Mouse (Mus musculus) liver, adult 2 months (tissue): Measurements from ENCODE around the gene Slc34a3. TPM values are rescaled to one million over a fixed set of nuclear protein-coding genes. Genes with fewer than 3 reads are reported as not detected.

Source experiments
- DNase-seq: peaks from one replicate; pipeline ENCODE4 v3.0.0-alpha.2; 2011; ENCODE audit warnings: low read depth, low spot score; ENCODE audit errors: extremely low read depth
- H3K27ac ChIP-seq: fragments of 200-500 bp; replicated peaks from 2 replicates; pipeline ENCODE4 v1.5.1; 2012; ENCODE audit warnings: low read depth, mild to moderate bottlenecking, control low read depth, inconsistent platforms, low read length; ENCODE audit not compliant: insufficient read depth
- H3K27me3 ChIP-seq: fragments of 200-500 bp; 2 replicates; pipeline ENCODE4 v1.6.1; 2012; ENCODE audit warnings: mild to moderate bottlenecking, moderate library complexity, low read length, inconsistent platforms; ENCODE audit not compliant: control insufficient read depth, insufficient read depth
- H3K36me3 ChIP-seq: fragments of 200-500 bp; 2 replicates; pipeline ENCODE4 v1.6.1; 2012; ENCODE audit warnings: low read length, inconsistent platforms; ENCODE audit not compliant: control insufficient read depth, insufficient read depth
- H3K4me1 ChIP-seq: fragments of 200-500 bp; 2 replicates; pipeline ENCODE4 v1.6.1; 2011; ENCODE audit warnings: low read length; ENCODE audit not compliant: control insufficient read depth, insufficient read depth
- H3K4me3 ChIP-seq: fragments of 200-500 bp; 2 replicates; pipeline ENCODE4 v1.5.1; 2011; ENCODE audit warnings: low read depth, mild to moderate bottlenecking, control low read depth, low read length, moderate library complexity; ENCODE audit not compliant: insufficient read depth
- H3K79me2 ChIP-seq: fragments of 200-500 bp; 2 replicates; pipeline ENCODE4 v1.6.1; 2012; ENCODE audit warnings: inconsistent platforms, mild to moderate bottlenecking, low read length, moderate library complexity; ENCODE audit not compliant: control insufficient read depth, insufficient read depth
- H3K9ac ChIP-seq: fragments of 200-500 bp; 2 replicates; pipeline ENCODE4 v1.6.1; 2012; ENCODE audit warnings: low read depth, mild to moderate bottlenecking, control low read depth, inconsistent platforms, low read length
- CTCF ChIP-seq: fragments of 200-500 bp; IDR thresholded peaks from 2 replicates; pipeline ENCODE4 v1.5.1; 2011; ENCODE audit warnings: low read depth, low read length, control low read depth
- POLR2A ChIP-seq: fragments of 200-500 bp; IDR thresholded peaks from 2 replicates; pipeline ENCODE4 v1.6.1; 2011; ENCODE audit warnings: low read length, control low read depth; ENCODE audit not compliant: insufficient read depth; ENCODE audit errors: extremely low read depth
- WGBS: fragments of 180-500 bp; shearing (Covaris S2); methylation state at CpG from one replicate; pipeline ENCODE4 v1.1.7; 2018; 5-methylcytosine and 5-hydroxymethylcytosine counted together
- polyA plus RNA-seq: library from polyadenylated mRNA; depleted of rRNA; stranded (reverse); fragments of >200 nt; gene quantifications from 2 replicates; pipeline ENCODE4 v1.2.3, GENCODE M21; 2012
- total RNA-seq: library from RNA; depleted of rRNA; stranded (reverse); fragments of >200 nt; gene quantifications from 2 replicates; pipeline ENCODE4 v1.2.3, GENCODE M21; 2014

Slc34a3 gene
- total and polyA plus RNA-seq, 2 experiments = not detected

- Histone ChIP-seq H3K4me1 (no peaks in the 10 kb centered on the region), H3K4me3 (no peak overlapping the region), H3K27ac (peak overlapping the region; percentile 59), H3K36me3 (no peaks in the 10 kb centered on the region; the same call in 1 of the 2 replicates), H3K79me2 (no peaks in the 10 kb centered on the region; the same call in 1 of the 2 replicates), H3K27me3 (no peaks in the 10 kb centered on the region), H3K9ac (no peak overlapping the region)
- DNase-seq = no peak
- 83% methylated on average over 8 of the region's 8 CpGs for WGBS
- TF ChIP-seq CTCF = no peak
- no peak for TF ChIP-seq POLR2A
Observed at GRCm38 (mm10) chr2:25225811-25226379, 8.3 kb downstream of the Slc34a3 start.

- Histone ChIP-seq H3K79me2 (no peaks in the 10 kb centered on the region; the same call in 1 of the 2 replicates), H3K9ac (peak overlapping the region; percentile 73), H3K27me3 (no peaks in the 10 kb centered on the region), H3K27ac (peak overlapping the region; percentile 88), H3K36me3 (no peaks in the 10 kb centered on the region; the same call in 1 of the 2 replicates), H3K4me3 (peak overlapping the region; percentile 73), H3K4me1 (no peaks in the 10 kb centered on the region)
- WGBS = 2% methylated on average over 41 of the region's 41 CpGs
- TF ChIP-seq CTCF (no peak), POLR2A (peak; percentile 67; the same call in 1 of the 2 replicates)
- DNase-seq = peak; percentile 98
Observed at GRCm38 (mm10) chr2:25224766-25225752, 9.1 kb downstream of the Slc34a3 start.

- Histone ChIP-seq H3K4me1 (no peaks in the 10 kb centered on the region), H3K27me3 (no peaks in the 10 kb centered on the region), H3K36me3 (no peaks in the 10 kb centered on the region; the same call in 1 of the 2 replicates), H3K4me3 (peak within 1 kb of the TSS; percentile 78), H3K79me2 (no peaks in the 10 kb centered on the region; the same call in 1 of the 2 replicates), H3K9ac (peak within 1 kb of the TSS; percentile 89), H3K27ac (peak within 1 kb of the TSS; percentile 88)
- no peak for DNase-seq
- TF ChIP-seq POLR2A = peak; percentile 99
- TF ChIP-seq CTCF = peak; percentile 34; the same call in 1 of the 2 replicates
- under 1% methylated on average over 17 of the region's 17 CpGs for WGBS
Observed at GRCm38 (mm10) chr2:25224492-25224765, 9.7 kb downstream of the Slc34a3 start, which contains the start of gene Tubb4b. Gene Tubb4b (minus strand): TSS chr2:25224702.

GRCm38 (mm10) chr2:25223681-25224491 is 10.3 kb downstream of the Slc34a3 start:
- no peaks in the 10 kb centered on the region for H3K27me3 ChIP-seq
- H3K9ac ChIP-seq = peak overlapping the region; percentile 89
- H3K36me3 ChIP-seq = no peaks in the 10 kb centered on the region; the same call in 1 of the 2 replicates
- under 1% methylated on average over 51 of the region's 53 CpGs for WGBS
- peak overlapping the region; percentile 78 for H3K4me3 ChIP-seq
- H3K4me1 ChIP-seq = no peaks in the 10 kb centered on the region
- peak; percentile 67 for DNase-seq
- H3K27ac ChIP-seq = peak overlapping the region; percentile 83
- no peaks in the 10 kb centered on the region; the same call in 1 of the 2 replicates for H3K79me2 ChIP-seq
- TF ChIP-seq POLR2A = no peak
- TF ChIP-seq CTCF = no peak

GRCm38 (mm10) chr2:25221331-25221772 is 12.8 kb downstream of the Slc34a3 start:
- no peak overlapping the region for H3K27ac ChIP-seq
- no peaks in the 10 kb centered on the region; the same call in 1 of the 2 replicates for H3K79me2 ChIP-seq
- H3K9ac ChIP-seq = no peak overlapping the region
- H3K36me3 ChIP-seq = no peaks in the 10 kb centered on the region; the same call in 1 of the 2 replicates
- TF ChIP-seq CTCF = no peak
- no peak for TF ChIP-seq POLR2A
- DNase-seq = no peak
- H3K4me3 ChIP-seq = no peak overlapping the region
- H3K4me1 ChIP-seq = no peaks in the 10 kb centered on the region
- 78% methylated on average over 5 of the region's 5 CpGs for WGBS
- H3K27me3 ChIP-seq = no peaks in the 10 kb centered on the region
